Mouse (Mus musculus): Measurements from ENCODE around the gene Klf13. TPM values are rescaled to one million over a fixed set of nuclear protein-coding genes. Genes with fewer than 3 reads are reported as not detected.
A peak's percentile ranks its signal among the peaks of the same experiment; 100 is the strongest.

Gene Klf13
- polyA plus RNA-seq, 1 experiment from 2014 or later: 16.0 TPM

DNA sequence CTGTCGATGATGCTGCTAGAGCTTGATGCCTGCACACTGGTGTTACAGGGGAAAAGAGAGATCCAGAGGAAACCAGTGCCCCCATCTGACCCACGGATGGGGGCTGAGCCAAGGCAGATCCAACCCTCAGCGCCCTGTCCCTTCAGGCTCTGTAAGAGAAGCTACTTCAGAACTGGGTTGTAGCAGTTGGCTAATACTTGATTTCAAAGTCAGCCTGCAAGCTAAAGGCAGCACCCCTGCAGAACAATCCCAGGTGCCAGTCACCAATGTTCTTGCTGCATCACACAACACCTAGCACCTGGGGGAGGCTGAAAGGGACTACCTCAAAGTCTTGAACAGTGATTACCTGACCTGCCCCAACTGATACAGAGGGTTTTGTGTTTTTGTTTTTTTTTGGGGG, 36.8 kb downstream of the Klf13 start:
- Histone ChIP-seq H3K27ac (replicated peaks) (no peak overlapping the region), H3K4me3 (no peak overlapping the region), H3K4me2 (no peak overlapping the region), H3K9me3 (no peaks in the 10 kb centered on the region), H3K36me3 (no peaks in the 10 kb centered on the region), H3K27me3 (replicated peaks) (0 out of 2 replicates have a peak, but pooled peaks cover 4% of the 10 kb centered on the region), H3K4me1 (peaks cover 59% of the 10 kb centered on the region), H3K9ac (no peak overlapping the region)
- ATAC-seq (ENCODE audit: extremely low read depth, insufficient number of reproducible peaks, low FRiP score, low TSS enrichment): no peak
- 76% methylated on average over 3 of the region's 3 CpGs for WGBS

DNA sequence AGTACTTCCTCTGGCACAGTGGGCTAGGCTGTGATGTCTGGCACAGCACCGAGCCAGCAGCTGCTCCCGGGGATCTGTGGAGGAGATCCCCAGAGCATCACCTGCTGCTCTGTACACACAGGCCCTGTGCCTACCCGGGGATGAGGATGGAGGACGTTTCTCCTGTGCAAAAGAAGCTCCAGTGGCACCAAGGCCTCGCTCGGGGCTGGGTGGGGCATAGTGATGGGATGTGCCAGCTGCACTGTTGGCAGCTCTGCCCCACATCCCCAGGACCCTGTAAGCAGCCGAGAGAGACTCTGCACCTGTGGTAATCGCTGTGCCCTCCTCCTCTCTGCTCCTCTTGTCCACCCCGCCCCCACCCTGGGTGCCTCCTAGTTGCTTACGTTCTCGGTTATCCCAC, 37.4 kb downstream of the Klf13 start:
- Histone ChIP-seq H3K27ac (replicated peaks) (no peak overlapping the region), H3K36me3 (no peaks in the 10 kb centered on the region), H3K4me3 (no peak overlapping the region), H3K4me1 (peaks cover 64% of the 10 kb centered on the region), H3K27me3 (replicated peaks) (0 out of 2 replicates have a peak, but pooled peaks cover 4% of the 10 kb centered on the region), H3K4me2 (no peak overlapping the region), H3K9ac (no peak overlapping the region), H3K9me3 (no peaks in the 10 kb centered on the region)
- 77% methylated on average over 11 of the region's 11 CpGs for WGBS
- no peak for ATAC-seq (ENCODE audit: extremely low read depth, insufficient number of reproducible peaks, low FRiP score, low TSS enrichment)

DNA sequence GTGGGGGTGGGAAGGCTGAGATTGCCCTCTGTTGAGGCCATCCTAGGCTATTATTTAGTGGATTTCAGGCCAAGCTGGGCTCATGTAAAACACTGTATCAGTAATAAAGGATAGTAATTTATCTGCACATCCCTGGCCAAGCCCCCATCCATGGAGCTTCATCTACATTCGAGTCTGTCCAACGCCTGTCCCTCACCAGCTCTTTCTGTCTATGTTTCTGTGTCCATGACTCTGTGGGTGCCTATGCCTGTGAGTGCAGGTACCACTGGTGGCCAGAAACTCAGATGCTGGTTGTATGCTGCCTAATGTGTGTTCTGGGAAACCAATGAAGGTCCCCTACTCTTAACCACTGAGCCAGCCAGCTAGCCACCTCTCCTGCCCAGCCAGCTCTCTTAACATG, 38.3 kb downstream of the Klf13 start:
- H3K27me3 ChIP-seq (replicated peaks): 0 out of 2 replicates have a peak, but pooled peaks cover 4% of the 10 kb centered on the region
- no peaks in the 10 kb centered on the region for H3K9me3 ChIP-seq
- 94% methylated on average over 2 of the region's 2 CpGs for WGBS
- ATAC-seq (ENCODE audit: extremely low read depth, insufficient number of reproducible peaks, low FRiP score, low TSS enrichment): no peak
- peaks cover 59% of the 10 kb centered on the region for H3K4me1 ChIP-seq
- no peak overlapping the region for H3K9ac ChIP-seq
- H3K36me3 ChIP-seq: no peaks in the 10 kb centered on the region
- H3K27ac ChIP-seq (replicated peaks): no peak overlapping the region
- H3K4me3 ChIP-seq: no peak overlapping the region
- H3K4me2 ChIP-seq: no peak overlapping the region

DNA sequence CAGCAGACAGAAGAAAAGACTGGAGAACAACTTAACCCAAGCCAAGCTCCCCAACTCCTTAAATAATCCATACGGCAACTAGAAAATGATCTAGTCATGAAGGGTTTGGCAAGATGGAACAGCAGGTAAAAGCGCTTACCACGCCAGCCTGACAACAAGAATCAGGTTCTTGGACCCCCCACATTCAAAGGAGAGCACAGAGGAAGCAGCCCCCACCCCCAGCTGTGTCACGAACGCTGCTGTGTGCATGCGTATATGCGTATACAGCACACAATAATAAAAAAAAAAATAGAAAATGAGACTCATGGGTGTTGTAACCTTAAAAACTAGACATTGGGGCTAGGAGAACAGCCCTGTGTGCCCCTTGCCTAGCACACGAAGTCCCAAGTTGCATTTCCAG, 38.8 kb downstream of the Klf13 start:
- peaks cover 55% of the 10 kb centered on the region for H3K4me1 ChIP-seq
- no peak overlapping the region for H3K4me3 ChIP-seq
- no peak overlapping the region for H3K4me2 ChIP-seq
- 88% methylated on average over 8 of the region's 8 CpGs for WGBS
- H3K36me3 ChIP-seq: no peaks in the 10 kb centered on the region
- H3K9me3 ChIP-seq: no peaks in the 10 kb centered on the region
- H3K27ac ChIP-seq (replicated peaks): no peak overlapping the region
- H3K9ac ChIP-seq: no peak overlapping the region
- 0 out of 2 replicates have a peak, but pooled peaks cover 4% of the 10 kb centered on the region for H3K27me3 ChIP-seq (replicated peaks)
- ATAC-seq (ENCODE audit: extremely low read depth, insufficient number of reproducible peaks, low FRiP score, low TSS enrichment): no peak

DNA sequence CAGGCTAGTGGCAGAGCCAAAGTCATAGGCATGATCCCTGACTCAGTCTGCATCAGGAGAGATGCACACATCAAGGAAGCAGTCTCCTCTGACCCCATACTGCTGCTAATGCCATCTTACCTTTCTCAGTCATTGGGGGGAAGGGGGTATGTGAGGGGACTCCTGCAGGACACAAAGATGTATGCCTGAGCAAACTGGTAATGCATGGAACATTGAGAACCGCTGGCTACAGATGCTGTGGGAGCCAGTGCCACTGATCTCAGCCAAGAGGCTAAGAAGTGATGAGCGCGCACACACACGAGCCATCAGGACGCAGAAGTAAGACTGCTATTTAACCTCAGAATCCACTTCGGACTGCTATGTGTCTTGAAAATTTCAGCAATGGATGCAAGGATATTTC, 40.5 kb downstream of the Klf13 start:
- WGBS: 82% methylated on average over 6 of the region's 6 CpGs
- no peak overlapping the region for H3K9ac ChIP-seq
- no peak overlapping the region for H3K4me3 ChIP-seq
- H3K4me2 ChIP-seq: no peak overlapping the region
- H3K27me3 ChIP-seq (replicated peaks): 0 out of 2 replicates have a peak, but pooled peaks cover 4% of the 10 kb centered on the region
- no peaks in the 10 kb centered on the region for H3K36me3 ChIP-seq
- H3K27ac ChIP-seq (replicated peaks): no peak overlapping the region
- H3K4me1 ChIP-seq: peaks cover 46% of the 10 kb centered on the region
- no peak for ATAC-seq (ENCODE audit: extremely low read depth, insufficient number of reproducible peaks, low FRiP score, low TSS enrichment)
- H3K9me3 ChIP-seq: no peaks in the 10 kb centered on the region

DNA sequence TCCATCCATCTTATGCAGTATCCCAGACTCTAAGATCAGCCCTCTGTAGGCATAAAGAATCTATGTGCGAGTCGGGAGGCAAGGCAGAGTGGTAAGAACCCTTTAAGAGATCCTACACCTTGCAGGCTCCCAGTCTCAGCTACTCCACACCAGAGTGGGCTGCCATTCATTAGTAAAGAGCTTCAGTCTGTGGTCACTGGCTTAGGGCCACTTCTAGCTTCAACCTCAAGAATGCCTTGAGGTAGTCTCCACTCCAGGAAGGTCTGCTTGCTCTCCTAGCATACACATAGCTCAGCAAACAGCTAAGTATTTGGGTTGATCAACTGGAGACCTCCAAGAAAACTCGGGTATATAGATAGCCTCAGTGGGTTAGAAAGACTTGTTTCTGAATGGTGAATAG, 41.1 kb downstream of the Klf13 start:
- H3K4me1 ChIP-seq: peaks cover 40% of the 10 kb centered on the region
- H3K27ac ChIP-seq (replicated peaks): 0 out of 2 replicates have a peak overlapping the region, but pooled peaks have one; percentile 70
- H3K27me3 ChIP-seq (replicated peaks): 0 out of 2 replicates have a peak, but pooled peaks cover 4% of the 10 kb centered on the region
- ATAC-seq (ENCODE audit: extremely low read depth, insufficient number of reproducible peaks, low FRiP score, low TSS enrichment): no peak
- H3K9ac ChIP-seq: peak overlapping the region; percentile 82; the same call in 1 of the 2 replicates
- H3K9me3 ChIP-seq: no peaks in the 10 kb centered on the region
- H3K4me2 ChIP-seq: peak overlapping the region; percentile 88
- no peaks in the 10 kb centered on the region for H3K36me3 ChIP-seq
- 46% methylated on average over 3 of the region's 3 CpGs for WGBS
- H3K4me3 ChIP-seq: peak overlapping the region; percentile 51

DNA sequence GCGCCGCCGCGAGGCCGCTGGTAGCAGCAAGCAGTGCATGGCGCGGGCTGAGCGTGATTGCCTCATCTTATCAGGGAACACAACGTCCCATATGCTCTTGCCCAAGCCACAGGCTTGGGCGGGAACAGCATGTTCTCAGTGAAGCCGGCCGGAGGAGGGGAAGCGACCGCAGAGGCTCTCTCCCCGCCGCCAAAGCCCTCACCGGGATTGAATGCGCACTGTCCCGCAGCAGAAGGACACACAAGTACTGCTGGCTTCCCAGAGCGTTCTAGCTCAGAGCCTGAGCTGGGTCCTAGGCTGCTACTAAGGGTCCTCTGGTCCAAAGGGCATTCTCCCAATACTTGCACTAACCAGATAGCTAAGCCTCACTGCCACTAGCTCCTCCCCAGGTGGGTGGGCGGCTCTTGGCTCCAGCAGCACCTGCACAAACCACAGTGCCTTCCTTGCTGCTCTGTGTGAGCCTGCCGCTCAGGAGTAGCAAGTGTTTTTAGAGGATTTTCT, 41.7 kb downstream of the Klf13 start:
- H3K9ac ChIP-seq: peak overlapping the region; percentile 82
- H3K4me1 ChIP-seq: peaks cover 39% of the 10 kb centered on the region
- peak overlapping the region; percentile 70 for H3K27ac ChIP-seq (replicated peaks)
- H3K27me3 ChIP-seq (replicated peaks): 0 out of 2 replicates have a peak, but pooled peaks cover 4% of the 10 kb centered on the region
- peak overlapping the region; percentile 51 for H3K4me3 ChIP-seq
- H3K36me3 ChIP-seq: no peaks in the 10 kb centered on the region
- H3K4me2 ChIP-seq: peak overlapping the region; percentile 88
- ATAC-seq (ENCODE audit: extremely low read depth, insufficient number of reproducible peaks, low FRiP score, low TSS enrichment): peak; percentile 82; the same call in 1 of the 2 replicates
- WGBS: under 1% methylated on average over 22 of the region's 22 CpGs
- H3K9me3 ChIP-seq: no peaks in the 10 kb centered on the region

DNA sequence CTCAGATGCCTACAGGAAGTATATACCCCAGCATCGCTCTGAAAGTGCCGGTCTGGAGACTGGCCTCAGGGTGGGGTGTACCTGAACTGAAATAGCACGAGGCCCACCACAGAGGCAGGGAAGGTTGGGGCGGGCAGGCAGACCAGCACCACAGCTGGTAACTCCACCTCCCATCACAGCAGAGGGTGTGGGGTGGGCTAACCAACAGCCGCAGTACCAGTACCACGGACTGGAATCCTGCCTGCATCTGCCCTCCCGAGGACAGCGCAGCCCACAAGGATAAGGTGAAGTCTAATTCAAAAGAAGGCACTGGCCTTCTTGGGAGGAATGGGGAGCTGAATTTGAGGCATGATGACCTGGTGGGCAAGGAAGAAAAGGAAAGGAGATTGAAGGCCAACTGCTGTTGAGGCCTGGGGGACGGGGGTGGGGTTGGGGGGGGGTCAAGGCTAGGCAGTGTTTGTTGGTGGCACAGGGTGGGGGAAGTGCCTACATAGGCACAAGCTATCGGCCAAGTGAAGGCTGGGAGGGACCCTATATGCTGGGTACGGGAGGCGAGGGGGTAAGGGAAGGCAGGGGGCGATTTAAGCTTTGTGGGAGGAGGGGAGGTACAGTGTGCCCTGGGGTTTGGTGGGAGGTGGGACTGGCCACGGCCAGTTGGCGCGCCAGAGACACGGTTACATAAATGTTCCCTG, 42.3 kb downstream of the Klf13 start:
- H3K27ac ChIP-seq (replicated peaks): peak overlapping the region; percentile 70
- WGBS: 18% methylated on average over 17 of the region's 17 CpGs
- peaks cover 33% of the 10 kb centered on the region for H3K4me1 ChIP-seq
- H3K9me3 ChIP-seq: no peaks in the 10 kb centered on the region
- peak overlapping the region; percentile 51 for H3K4me3 ChIP-seq
- ATAC-seq (ENCODE audit: extremely low read depth, insufficient number of reproducible peaks, low FRiP score, low TSS enrichment): no peak
- 0 out of 2 replicates have a peak, but pooled peaks cover 4% of the 10 kb centered on the region for H3K27me3 ChIP-seq (replicated peaks)
- peak overlapping the region; percentile 88 for H3K4me2 ChIP-seq
- peak overlapping the region; percentile 82 for H3K9ac ChIP-seq
- peaks cover 2% of the 10 kb centered on the region for H3K36me3 ChIP-seq

DNA sequence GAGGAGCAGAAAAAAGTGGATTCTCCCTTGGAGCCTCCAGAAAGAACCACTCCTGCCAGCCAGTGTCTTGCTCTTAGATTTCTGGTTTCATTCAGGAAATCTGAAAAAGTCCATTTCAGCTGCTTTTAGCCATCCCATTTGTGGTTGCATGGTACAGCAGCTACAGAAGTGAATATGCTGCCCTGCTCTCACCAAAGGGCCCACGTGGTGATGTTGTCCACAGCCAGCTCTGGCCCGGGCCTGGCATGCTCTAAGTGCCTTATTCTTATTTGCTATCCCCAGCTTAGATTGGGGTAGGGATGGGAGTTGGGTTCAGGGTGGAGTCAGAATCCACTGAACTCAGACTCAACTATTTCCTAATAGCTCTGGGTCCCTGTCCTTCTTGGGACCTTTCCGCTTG, 43.5 kb downstream of the Klf13 start:
- peaks cover 14% of the 10 kb centered on the region for H3K36me3 ChIP-seq
- peaks cover 27% of the 10 kb centered on the region for H3K4me1 ChIP-seq
- H3K27ac ChIP-seq (replicated peaks): no peak overlapping the region
- no peak overlapping the region for H3K4me2 ChIP-seq
- WGBS: 83% methylated on average over 3 of the region's 3 CpGs
- 0 out of 2 replicates have a peak, but pooled peaks cover 4% of the 10 kb centered on the region for H3K27me3 ChIP-seq (replicated peaks)
- no peaks in the 10 kb centered on the region for H3K9me3 ChIP-seq
- no peak for ATAC-seq (ENCODE audit: extremely low read depth, insufficient number of reproducible peaks, low FRiP score, low TSS enrichment)
- no peak overlapping the region for H3K4me3 ChIP-seq
- no peak overlapping the region for H3K9ac ChIP-seq

DNA sequence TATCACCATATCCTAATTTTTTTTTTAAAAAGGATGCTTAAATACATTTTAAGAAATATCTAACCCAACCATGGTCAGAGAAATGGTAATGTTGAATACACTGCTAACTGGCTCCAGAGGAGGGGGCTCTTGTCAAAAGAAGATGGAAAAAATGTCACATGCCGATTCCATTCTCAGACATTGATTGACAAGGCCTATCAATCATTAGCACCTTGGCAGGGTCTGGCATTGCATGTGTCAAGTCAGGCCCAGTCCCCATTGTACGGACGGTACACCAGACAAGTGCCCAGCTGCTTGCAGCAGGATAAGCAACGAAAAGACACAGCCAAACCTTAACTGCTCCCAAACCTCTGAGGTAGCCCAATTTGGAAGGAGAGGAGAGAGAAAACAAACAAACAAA, 44.1 kb downstream of the Klf13 start:
- no peak for ATAC-seq (ENCODE audit: extremely low read depth, insufficient number of reproducible peaks, low FRiP score, low TSS enrichment)
- Histone ChIP-seq H3K4me3 (no peak overlapping the region), H3K27me3 (replicated peaks) (0 out of 2 replicates have a peak, but pooled peaks cover 4% of the 10 kb centered on the region), H3K9me3 (no peaks in the 10 kb centered on the region), H3K27ac (replicated peaks) (no peak overlapping the region), H3K4me1 (peaks cover 27% of the 10 kb centered on the region), H3K36me3 (peaks cover 20% of the 10 kb centered on the region), H3K4me2 (no peak overlapping the region), H3K9ac (no peak overlapping the region)
- WGBS: 54% methylated on average over 4 of the region's 4 CpGs

DNA sequence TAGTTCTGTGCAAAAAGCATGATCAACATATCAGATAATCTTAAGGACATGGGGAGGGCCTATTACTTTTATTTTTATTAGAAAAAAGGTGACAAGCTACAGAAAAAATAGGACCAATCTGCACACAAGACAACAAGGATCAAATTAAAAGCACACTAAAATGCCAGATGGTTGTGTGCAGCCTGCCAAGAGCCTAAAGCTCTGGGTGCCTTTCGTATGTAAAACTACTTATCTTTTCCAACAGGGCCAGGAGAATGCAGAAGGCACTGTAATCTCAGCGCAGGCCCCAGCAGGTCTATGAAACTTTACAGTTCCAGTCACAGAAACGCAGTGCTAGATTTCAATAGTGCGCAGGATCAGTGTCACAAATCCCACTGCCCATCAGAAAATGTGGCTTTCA, 45.0 kb downstream of the Klf13 start:
- H3K4me1 ChIP-seq: peaks cover 36% of the 10 kb centered on the region
- H3K36me3 ChIP-seq: peaks cover 27% of the 10 kb centered on the region
- H3K27ac ChIP-seq (replicated peaks): no peak overlapping the region
- WGBS: 49% methylated on average over 4 of the region's 4 CpGs
- ATAC-seq (ENCODE audit: extremely low read depth, insufficient number of reproducible peaks, low FRiP score, low TSS enrichment): no peak
- no peaks in the 10 kb centered on the region for H3K9me3 ChIP-seq
- H3K4me2 ChIP-seq: no peak overlapping the region
- no peak overlapping the region for H3K4me3 ChIP-seq
- H3K27me3 ChIP-seq (replicated peaks): 0 out of 2 replicates have a peak, but pooled peaks cover 4% of the 10 kb centered on the region
- H3K9ac ChIP-seq: no peak overlapping the region
